Mouse (Mus musculus): Measurements from ENCODE around the gene Lsamp. TPM values are rescaled to one million over a fixed set of nuclear protein-coding genes. Genes with fewer than 3 reads are reported as not detected.

Lsamp gene
- total and polyA plus RNA-seq, 3 experiments, result not detected

GRCm38 (mm10) chr16:40652800-40653199 is 668.6 kb downstream of the Lsamp start:
- Histone ChIP-seq H3K36me3 (replicated peaks in 1 of 2; ENCODE audit: control insufficient read depth in 1 of 2, insufficient read depth in 1 of 2, low read length in 1 of 2) (no peaks in the 10 kb centered on the region), H3K79me2 (replicated peaks; ENCODE audit: control insufficient read depth, extremely low read depth, insufficient read depth, poor library complexity, severe bottlenecking) (no peaks in the 10 kb centered on the region), H3K9ac (ENCODE audit: insufficient read depth, low read depth) (no peak overlapping the region), H3K9me3 (replicated peaks; ENCODE audit: low read length) (peaks cover 46% of the 10 kb centered on the region), H3K4me3 (replicated peaks in 1 of 3; ENCODE audit: low read depth in 2 of 3, low read length in 2 of 3, poor library complexity in 1 of 3) (no peak overlapping the region), H3K27ac (ENCODE audit: insufficient read depth, low read depth) (no peak overlapping the region), H3K27me3 (replicated peaks) (no peaks in the 10 kb centered on the region), H3K4me2 (ENCODE audit: insufficient read depth, low read depth, poor library complexity, severe bottlenecking) (no peak overlapping the region), H3K4me1 (ENCODE audit: control insufficient read depth in 1 of 2, insufficient read depth in 2 of 2) (no peaks in the 10 kb centered on the region)
- in situ Hi-C loops (cut with MboI; ENCODE audit: low pct_ligation_motif_present, low pct_unique_long_range_greater_than_20kb, low sequenced_read_pairs), result no loop called here
- DNase-seq (ENCODE audit: extremely low read depth), result no peak
- TF ChIP-seq ELF1 (IDR thresholded peaks at IDR 0.05; ENCODE audit: low read depth, low read length), result no peak
- TF ChIP-seq MAZ (IDR thresholded peaks at IDR 0.05; ENCODE audit: low read depth, low read length), result no peak
- no peak for TF ChIP-seq NELFE (IDR thresholded peaks at IDR 0.05; ENCODE audit: low read depth, low read length)
- TF ChIP-seq CTCF (conservative IDR thresholded peaks at IDR 0.05 in 1 of 2, IDR thresholded peaks at IDR 0.05 in 1 of 2; ENCODE audit: low read depth in 2 of 2, low read length in 2 of 2), result no peak
- no peak for TF ChIP-seq ZC3H11A (IDR thresholded peaks at IDR 0.05; ENCODE audit: low read depth, low read length)
- no peak for TF ChIP-seq MAFK (IDR thresholded peaks at IDR 0.05; ENCODE audit: insufficient replicate concordance, low read length)
- no peak for TF ChIP-seq HCFC1 (IDR thresholded peaks at IDR 0.05; ENCODE audit: low read depth, low read length)
- dilution Hi-C loops (cut with MboI; ENCODE audit: extremely low pct_ligation_motif_present, extremely low pct_unique_long_range_greater_than_20kb, low sequenced_read_pairs), result no loop called here

- in situ Hi-C loops (cut with MboI; ENCODE audit: low pct_ligation_motif_present, low pct_unique_long_range_greater_than_20kb, low sequenced_read_pairs) (no loop called here), dilution Hi-C loops (cut with MboI; ENCODE audit: extremely low pct_ligation_motif_present, extremely low pct_unique_long_range_greater_than_20kb, low sequenced_read_pairs) (no loop called here)
Observed at GRCm38 (mm10) chr16:40653508-40653907, 669.3 kb downstream of the Lsamp start.

GRCm38 (mm10) chr16:40656347-40656746 is 672.2 kb downstream of the Lsamp start:
- Histone ChIP-seq H3K27me3 (replicated peaks) (no peaks in the 10 kb centered on the region), H3K4me2 (ENCODE audit: insufficient read depth, low read depth, poor library complexity, severe bottlenecking) (no peak overlapping the region), H3K9me3 (replicated peaks; ENCODE audit: low read length) (peaks cover 39% of the 10 kb centered on the region), H3K4me3 (replicated peaks in 1 of 3; ENCODE audit: low read depth in 2 of 3, low read length in 2 of 3, poor library complexity in 1 of 3) (no peak overlapping the region), H3K27ac (ENCODE audit: insufficient read depth, low read depth) (no peak overlapping the region), H3K36me3 (replicated peaks in 1 of 2; ENCODE audit: control insufficient read depth in 1 of 2, insufficient read depth in 1 of 2, low read length in 1 of 2) (no peaks in the 10 kb centered on the region), H3K4me1 (ENCODE audit: control insufficient read depth in 1 of 2, insufficient read depth in 2 of 2) (no peaks in the 10 kb centered on the region), H3K79me2 (replicated peaks; ENCODE audit: control insufficient read depth, extremely low read depth, insufficient read depth, poor library complexity, severe bottlenecking) (no peaks in the 10 kb centered on the region), H3K9ac (ENCODE audit: insufficient read depth, low read depth) (no peak overlapping the region)
- dilution Hi-C loops (cut with MboI; ENCODE audit: extremely low pct_ligation_motif_present, extremely low pct_unique_long_range_greater_than_20kb, low sequenced_read_pairs) (no loop called here), in situ Hi-C loops (cut with MboI; ENCODE audit: low pct_ligation_motif_present, low pct_unique_long_range_greater_than_20kb, low sequenced_read_pairs) (no loop called here)
- TF ChIP-seq POLR2AphosphoS2 (IDR thresholded peaks at IDR 0.05; ENCODE audit: low read depth, low read length), result no peak
- no peak for TF ChIP-seq PAX5 (IDR thresholded peaks at IDR 0.05; ENCODE audit: low read length)
- TF ChIP-seq CHD1 (IDR thresholded peaks at IDR 0.05; ENCODE audit: low read depth, low read length), result no peak
- TF ChIP-seq ELF1 (IDR thresholded peaks at IDR 0.05; ENCODE audit: low read depth, low read length), result no peak
- TF ChIP-seq TBP (conservative IDR thresholded peaks at IDR 0.05; ENCODE audit: low read depth, low read length), result no peak
- no peak for TF ChIP-seq SMC3 (IDR thresholded peaks at IDR 0.05; ENCODE audit: low read depth, low read length)
- no peak for TF ChIP-seq POLR2A (IDR thresholded peaks at IDR 0.05; ENCODE audit: low read depth, low read length)
- TF ChIP-seq MAZ (IDR thresholded peaks at IDR 0.05; ENCODE audit: low read depth, low read length), result no peak
- no peak for TF ChIP-seq IRF4 (IDR thresholded peaks at IDR 0.05; ENCODE audit: low read depth, low read length)
- TF ChIP-seq JUND (conservative IDR thresholded peaks at IDR 0.05; ENCODE audit: low read depth, low read length), result no peak
- TF ChIP-seq CTCF (conservative IDR thresholded peaks at IDR 0.05 in 1 of 2, IDR thresholded peaks at IDR 0.05 in 1 of 2; ENCODE audit: low read depth in 2 of 2, low read length in 2 of 2), result no peak
- TF ChIP-seq UBTF (IDR thresholded peaks at IDR 0.05; ENCODE audit: low read depth, low read length), result no peak
- TF ChIP-seq BHLHE40 (IDR thresholded peaks at IDR 0.05; ENCODE audit: low read depth, low read length), result no peak
- TF ChIP-seq ZKSCAN1 (IDR thresholded peaks at IDR 0.05; ENCODE audit: borderline replicate concordance, low read depth, low read length), result no peak
- TF ChIP-seq USF1 (IDR thresholded peaks at IDR 0.05; ENCODE audit: low read depth, low read length), result no peak
- no peak for TF ChIP-seq EP300 (IDR thresholded peaks at IDR 0.05; ENCODE audit: low read length)
- TF ChIP-seq MAX (IDR thresholded peaks at IDR 0.05; ENCODE audit: low read length), result no peak
- no peak for TF ChIP-seq ZNF384 (IDR thresholded peaks at IDR 0.05; ENCODE audit: low read depth, low read length)
- no peak for DNase-seq (ENCODE audit: extremely low read depth)

More at GRCm38 (mm10) chr16:40653508-40653907, 669.3 kb downstream of the Lsamp start:
- H3K36me3 ChIP-seq (replicated peaks in 1 of 2; ENCODE audit: control insufficient read depth in 1 of 2, insufficient read depth in 1 of 2, low read length in 1 of 2), result no peaks in the 10 kb centered on the region
- H3K4me1 ChIP-seq (ENCODE audit: control insufficient read depth in 1 of 2, insufficient read depth in 2 of 2), result no peaks in the 10 kb centered on the region
- no peak overlapping the region for H3K4me3 ChIP-seq (replicated peaks in 1 of 3; ENCODE audit: low read depth in 2 of 3, low read length in 2 of 3, poor library complexity in 1 of 3)
- no peaks in the 10 kb centered on the region for H3K79me2 ChIP-seq (replicated peaks; ENCODE audit: control insufficient read depth, extremely low read depth, insufficient read depth, poor library complexity, severe bottlenecking)
- no peak for TF ChIP-seq MAFK (IDR thresholded peaks at IDR 0.05; ENCODE audit: insufficient replicate concordance, low read length)
- TF ChIP-seq RCOR1 (conservative IDR thresholded peaks at IDR 0.05; ENCODE audit: low read depth, low read length), result no peak
- TF ChIP-seq MAX (IDR thresholded peaks at IDR 0.05; ENCODE audit: low read length), result no peak
- no peak for TF ChIP-seq TBP (conservative IDR thresholded peaks at IDR 0.05; ENCODE audit: low read depth, low read length)
- no peak for TF ChIP-seq CHD1 (IDR thresholded peaks at IDR 0.05; ENCODE audit: low read depth, low read length)
- no peak for TF ChIP-seq RAD21 (IDR thresholded peaks at IDR 0.05; ENCODE audit: low read depth, low read length)
- peaks cover 48% of the 10 kb centered on the region for H3K9me3 ChIP-seq (replicated peaks; ENCODE audit: low read length)
- no peak overlapping the region for H3K27ac ChIP-seq (ENCODE audit: insufficient read depth, low read depth)
- H3K27me3 ChIP-seq (replicated peaks), result no peaks in the 10 kb centered on the region
- H3K4me2 ChIP-seq (ENCODE audit: insufficient read depth, low read depth, poor library complexity, severe bottlenecking), result no peak overlapping the region
- no peak for DNase-seq (ENCODE audit: extremely low read depth)
- H3K9ac ChIP-seq (ENCODE audit: insufficient read depth, low read depth), result no peak overlapping the region
